Mouse (Mus musculus) G1E (cell line): ENCODE data around the gene Gm17571.

Experiments used
- CTCF ChIP-seq: IDR thresholded peaks from 2 replicates; pipeline ENCODE4 v1.5.1; 2012; ENCODE audit warnings: low read depth, low read length, inconsistent platforms, mixed read lengths
- GATA2 ChIP-seq: IDR thresholded peaks from 2 replicates; pipeline ENCODE4 v1.6.1; 2012; ENCODE audit warnings: low read depth, low read length, inconsistent platforms, borderline replicate concordance
- POLR2AphosphoS5 ChIP-seq: IDR thresholded peaks from 2 replicates; pipeline ENCODE4 v1.6.1; 2012; ENCODE audit warnings: low read depth, low read length, inconsistent platforms; ENCODE audit not compliant: insufficient replicate concordance
- TAL1 ChIP-seq: conservative IDR thresholded peaks from 2 replicates; pipeline ENCODE4 v1.6.1; 2012; ENCODE audit warnings: low read depth, low read length, inconsistent platforms, mixed read lengths

GRCm38 (mm10) chr9:13430744-13431143 lies 15.8 kb downstream of the Gm17571 start:
- no peak for TF ChIP-seq CTCF
- no peak for TF ChIP-seq TAL1
- no peak for TF ChIP-seq GATA2
- TF ChIP-seq POLR2AphosphoS5, result no peak
